Mouse (Mus musculus) A20 (cell line): Measurements from ENCODE around the gene Vwa5b1.

Source experiments
- DNase-seq: peaks from one replicate; pipeline ENCODE4 v3.0.0-alpha.2; 2011; ENCODE audit warnings: low read depth, low spot score

The Vwa5b1 gene

GRCm38 (mm10) chr4:138576661-138577060 lies 59.0 kb downstream of the Vwa5b1 start:
- DNase-seq, result no peak

- peak; percentile 18 for DNase-seq
Observed at GRCm38 (mm10) chr4:138574800-138575606, 60.7 kb downstream of the Vwa5b1 start.

GRCm38 (mm10) chr4:138569928-138570327 lies 65.8 kb downstream of the Vwa5b1 start:
- DNase-seq, result no peak

- no peak for DNase-seq
Observed at GRCm38 (mm10) chr4:138568275-138568674, 67.4 kb downstream of the Vwa5b1 start.

GRCm38 (mm10) chr4:138561986-138562385 lies 73.7 kb downstream of the Vwa5b1 start:
- peak; percentile 63 for DNase-seq

GRCm38 (mm10) chr4:138555531-138555930 lies 80.2 kb downstream of the Vwa5b1 start:
- no peak for DNase-seq

- no peak for DNase-seq
Observed at GRCm38 (mm10) chr4:138554934-138555333, 80.8 kb downstream of the Vwa5b1 start.

- no peak for DNase-seq
Observed at GRCm38 (mm10) chr4:138554302-138554701, 81.4 kb downstream of the Vwa5b1 start.

GRCm38 (mm10) chr4:138553516-138553933 lies 82.2 kb downstream of the Vwa5b1 start:
- DNase-seq, result no peak

- DNase-seq, result no peak
Observed at GRCm38 (mm10) chr4:138553116-138553515, 82.6 kb downstream of the Vwa5b1 start.

GRCm38 (mm10) chr4:138551601-138552000 lies 84.1 kb downstream of the Vwa5b1 start:
- DNase-seq, result no peak

GRCm38 (mm10) chr4:138550557-138550956 lies 85.1 kb downstream of the Vwa5b1 start:
- DNase-seq, result no peak

GRCm38 (mm10) chr4:138548960-138549359 lies 86.7 kb downstream of the Vwa5b1 start:
- no peak for DNase-seq

- no peak for DNase-seq
Observed at GRCm38 (mm10) chr4:138548124-138548561, 87.5 kb downstream of the Vwa5b1 start.

- peak; percentile 10 for DNase-seq
Observed at GRCm38 (mm10) chr4:138547556-138547955, 88.1 kb downstream of the Vwa5b1 start.

GRCm38 (mm10) chr4:138547041-138547440 lies 88.6 kb downstream of the Vwa5b1 start:
- DNase-seq, result peak; percentile 44

- no peak for DNase-seq
Observed at GRCm38 (mm10) chr4:138546241-138546640, 89.4 kb downstream of the Vwa5b1 start.

GRCm38 (mm10) chr4:138543177-138543576 lies 92.5 kb downstream of the Vwa5b1 start:
- DNase-seq, result no peak

- no peak for DNase-seq
Observed at GRCm38 (mm10) chr4:138538084-138538449, 97.6 kb downstream of the Vwa5b1 start.

GRCm38 (mm10) chr4:138537210-138538083 lies 98.2 kb downstream of the Vwa5b1 start:
- peak; percentile 78 for DNase-seq

- no peak for DNase-seq
Observed at GRCm38 (mm10) chr4:138535610-138536009, 100.1 kb downstream of the Vwa5b1 start.

- DNase-seq, result no peak
Observed at GRCm38 (mm10) chr4:138533877-138534276, 101.8 kb downstream of the Vwa5b1 start.
